Mouse (Mus musculus) heart, postnatal 10 days (tissue): ENCODE results near the gene Sdk2. TPM values are rescaled to one million over a fixed set of nuclear protein-coding genes. Genes with fewer than 3 reads are reported as not detected.
A peak's percentile ranks its signal among the peaks of the same experiment; 100 is the strongest.

Experiments used
- DNase-seq, 2 experiments: peaks; one replicate each; pipeline ENCODE4 v3.0.0; 2021
- intact Hi-C: fragments of 180-260 bp; cut with DNase I; formaldehyde crosslinking; loops from one replicate; pipeline ENCODE4 v1.15.1; 2025
- total RNA-seq, 2 experiments: library from RNA; stranded (reverse); gene quantifications; 2 replicates each; pipeline ENCODE4 v1.2.3; 2021

Sdk2 gene
- 1 to 10 TPM; 5.0 to 5.3 TPM for total RNA-seq

DNA sequence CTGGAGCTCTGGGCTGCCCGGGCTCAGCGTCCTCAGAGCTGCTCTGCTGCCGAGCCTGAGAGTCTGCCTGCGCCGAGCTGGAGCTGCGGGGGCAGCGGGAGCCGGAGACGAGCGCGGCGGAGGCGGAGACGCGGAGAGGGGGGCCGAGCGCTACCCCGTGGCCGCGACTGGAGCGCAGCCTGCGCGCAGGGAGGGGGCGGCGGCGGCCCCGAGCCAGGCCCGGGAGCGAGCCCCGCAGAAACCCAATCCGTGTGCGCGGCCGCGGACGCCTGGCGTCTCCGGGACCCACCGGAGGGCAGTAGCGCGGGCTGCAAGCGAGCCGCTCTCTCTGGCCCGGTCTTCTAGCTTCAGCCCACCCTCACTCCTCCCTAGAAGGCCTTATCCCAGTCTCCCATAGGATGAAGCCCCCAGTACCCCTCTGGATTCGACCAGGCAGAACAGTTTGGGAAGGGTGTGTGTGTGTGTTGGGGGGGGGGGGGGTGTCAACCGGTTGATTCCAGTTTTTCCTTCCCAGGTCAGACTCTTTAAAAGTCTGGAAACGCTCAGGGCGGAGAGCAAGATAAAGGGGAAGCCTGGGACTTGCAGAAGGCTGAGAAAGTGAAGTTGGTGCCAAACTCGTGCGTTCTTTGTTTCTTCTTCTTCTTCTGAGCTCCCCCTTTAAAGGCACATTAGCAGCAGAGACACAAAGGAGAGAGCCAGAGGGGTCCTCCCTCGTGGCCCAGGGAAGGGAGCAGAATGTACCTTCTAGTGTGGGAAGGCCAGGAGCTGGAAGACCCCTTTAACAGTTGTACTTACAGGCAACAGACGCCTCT lies at the start of gene Sdk2:
TSS of gene Sdk2 (minus strand) at position 96 of the 812 bp plus-strand sequence.
- peak; percentile 67 to 74 for DNase-seq
- intact Hi-C loops = loop anchor here (5.0 to 10.0 kb wide), 3 partner anchors 130 to 570 kb away; no protein-coding TSS in a partner anchor

DNA sequence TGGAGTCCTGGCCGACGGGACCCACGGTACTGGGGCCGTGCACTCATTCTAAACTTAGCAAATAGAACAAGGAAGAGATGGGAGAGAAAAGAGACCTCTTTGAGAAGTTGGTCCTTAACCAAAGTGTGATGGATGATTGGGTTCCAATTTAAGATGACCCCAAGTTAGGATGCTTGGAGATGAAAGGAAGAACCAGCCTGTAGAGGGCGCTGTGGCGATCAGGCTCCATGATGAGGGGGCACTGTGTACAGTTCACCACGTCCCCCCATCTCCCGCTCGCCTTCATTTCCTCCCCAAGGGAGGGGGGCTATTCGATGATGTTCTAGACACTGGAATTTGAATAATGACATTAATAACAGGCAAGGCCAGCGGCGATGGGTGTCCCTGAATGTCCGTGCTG lies 48.2 kb upstream of the Sdk2 start:
- no peak for DNase-seq
- intact Hi-C loops = no loop called here

DNA sequence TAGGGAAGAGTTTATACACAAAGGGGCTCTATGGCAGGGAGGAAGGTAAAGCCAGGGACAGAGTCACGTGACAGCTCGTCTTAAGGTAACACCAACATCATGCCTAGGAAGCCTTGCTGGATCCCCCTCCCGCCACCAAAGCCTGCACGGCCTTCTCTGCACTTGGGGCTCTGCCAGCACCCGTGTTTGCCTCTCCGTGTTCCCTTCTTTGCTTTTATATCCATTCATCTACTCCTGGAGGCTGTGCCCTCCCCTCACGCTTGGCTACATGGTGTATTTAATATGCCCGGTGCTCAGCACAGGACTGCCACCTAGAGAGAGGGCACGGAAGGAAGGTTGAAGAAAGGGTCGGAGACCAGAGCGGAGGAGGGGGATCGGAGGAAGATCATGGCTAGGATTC lies 47.8 kb upstream of the Sdk2 start:
- intact Hi-C loops = no loop called here

DNA sequence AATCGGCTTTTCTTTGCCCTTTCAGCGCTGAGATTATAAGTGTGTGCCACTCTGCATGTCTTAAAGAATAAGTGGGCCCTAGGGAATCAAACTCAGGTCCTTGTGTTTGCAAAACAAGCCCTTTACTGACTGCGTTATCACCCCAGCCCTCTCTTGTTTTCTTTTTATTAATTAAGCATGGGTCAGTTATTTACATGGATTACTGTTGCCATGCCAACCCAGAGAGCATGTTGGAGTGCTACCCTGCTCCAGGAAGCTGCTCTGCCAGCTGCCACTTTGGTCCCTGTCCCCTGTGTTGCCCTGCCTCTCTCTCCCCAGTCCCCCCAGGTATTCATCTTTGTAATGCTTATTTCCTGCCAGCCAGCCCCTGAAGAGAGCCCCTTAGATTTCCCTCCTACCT lies 44.0 kb upstream of the Sdk2 start:
- intact Hi-C loops = no loop called here
- no peak for DNase-seq

More for the DNA sequence above, 47.8 kb upstream of the Sdk2 start:
- no peak for DNase-seq

DNA sequence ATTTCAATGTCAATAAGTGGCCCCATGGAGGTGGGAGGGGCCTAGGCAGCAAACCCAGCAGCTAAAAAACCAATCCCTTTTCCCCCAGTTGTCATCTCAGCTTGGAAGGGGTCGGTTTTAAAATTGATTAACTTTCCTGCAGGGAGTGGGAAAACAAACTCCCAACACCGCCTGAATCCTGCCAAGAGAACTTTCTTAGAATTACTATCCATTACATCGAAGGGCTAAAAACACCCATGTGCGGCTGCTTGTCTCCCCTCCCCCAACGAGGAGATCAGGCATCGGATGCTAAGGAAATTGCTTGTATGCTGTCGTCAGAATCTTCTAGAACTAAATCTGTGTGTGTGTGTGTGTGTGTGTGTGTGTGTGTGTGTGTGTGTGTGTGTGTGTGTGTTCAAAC lies 26.8 kb upstream of the Sdk2 start:
- DNase-seq = no peak

DNA sequence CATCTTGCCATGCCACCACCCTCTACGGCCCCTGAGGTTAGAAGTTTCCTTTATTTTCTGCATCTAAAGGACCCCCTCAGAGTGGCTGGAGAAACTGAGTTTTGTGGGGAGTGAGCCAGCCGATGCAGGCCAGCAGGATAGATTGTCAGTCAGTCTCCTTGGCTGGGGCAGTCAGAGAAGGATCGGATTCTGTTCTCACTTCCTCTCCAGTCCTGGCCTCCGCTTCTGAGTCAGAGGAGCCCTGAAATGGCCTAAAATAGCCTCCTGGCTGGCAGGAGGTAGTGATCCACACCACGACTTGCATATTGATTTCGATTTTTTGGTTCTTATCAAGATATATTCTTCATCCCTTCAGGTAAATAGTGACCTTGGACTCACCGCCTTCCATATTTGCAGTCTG lies 26.3 kb upstream of the Sdk2 start:
- no peak for DNase-seq
- intact Hi-C loops = no loop called here

More for the DNA sequence above, 26.8 kb upstream of the Sdk2 start:
- intact Hi-C loops = no loop called here

DNA sequence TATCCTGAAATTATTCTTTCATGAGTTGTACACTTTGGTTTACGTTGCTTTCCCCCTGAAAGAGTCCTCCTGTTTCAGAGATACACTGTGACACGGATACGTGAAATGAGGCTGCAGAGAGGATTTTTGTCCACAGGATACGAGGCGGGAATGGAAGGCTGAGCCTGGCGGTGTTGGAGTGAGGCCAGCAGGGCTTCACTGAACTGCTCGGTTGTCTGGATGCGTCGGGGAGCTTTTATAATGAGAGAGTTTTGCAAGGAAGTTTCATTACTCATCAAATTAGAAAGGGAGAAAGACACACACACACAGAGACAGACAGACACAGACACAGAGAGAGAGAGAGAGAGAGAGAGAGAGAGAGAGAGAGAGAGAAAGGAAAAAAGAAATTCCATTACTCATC lies 13.8 kb upstream of the Sdk2 start:
- intact Hi-C loops = no loop called here
- DNase-seq = peak in 1 of 2 experiments; percentile 23

DNA sequence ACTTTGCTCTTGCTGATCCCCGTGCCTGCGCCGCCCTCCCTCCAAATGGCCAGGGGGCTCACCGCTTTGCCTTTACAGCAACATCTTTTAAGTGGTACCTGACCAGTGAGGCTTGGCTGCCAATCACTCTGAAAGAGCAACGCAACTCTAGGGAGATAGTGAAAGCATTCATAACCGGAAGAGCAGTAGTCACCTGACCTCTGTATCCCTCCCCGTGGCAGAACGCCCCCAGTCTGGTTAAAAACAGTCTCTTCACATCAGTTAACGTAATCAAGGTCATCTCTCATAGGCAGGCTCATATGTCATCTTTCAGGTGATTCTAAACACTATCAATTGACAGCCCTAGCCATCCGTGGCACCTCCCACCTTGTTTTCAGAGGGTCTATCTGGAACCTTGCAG lies 5.8 kb upstream of the Sdk2 start:
- intact Hi-C loops = no loop called here
- no peak for DNase-seq

DNA sequence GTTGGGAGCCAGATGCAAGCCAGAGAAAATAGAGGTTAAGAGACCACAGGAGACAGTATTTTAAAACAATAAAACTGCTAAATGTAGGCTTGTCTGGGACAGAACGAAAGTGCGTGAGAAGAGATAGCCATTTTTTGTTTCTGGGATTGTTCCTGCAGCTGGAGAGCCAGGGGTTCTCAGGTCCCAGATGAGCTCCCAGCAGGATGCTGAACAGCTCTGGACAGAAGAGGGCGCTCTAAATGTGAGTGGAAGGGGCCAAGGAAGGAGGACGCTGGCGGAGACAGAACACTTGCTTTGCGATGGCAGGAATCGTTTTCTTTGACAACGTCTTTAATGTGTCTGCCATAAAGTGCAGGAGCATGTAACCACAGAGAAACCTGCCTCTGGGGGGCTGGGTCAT lies 5.2 kb upstream of the Sdk2 start:
- intact Hi-C loops = no loop called here
- peak; percentile 47 to 69 for DNase-seq

DNA sequence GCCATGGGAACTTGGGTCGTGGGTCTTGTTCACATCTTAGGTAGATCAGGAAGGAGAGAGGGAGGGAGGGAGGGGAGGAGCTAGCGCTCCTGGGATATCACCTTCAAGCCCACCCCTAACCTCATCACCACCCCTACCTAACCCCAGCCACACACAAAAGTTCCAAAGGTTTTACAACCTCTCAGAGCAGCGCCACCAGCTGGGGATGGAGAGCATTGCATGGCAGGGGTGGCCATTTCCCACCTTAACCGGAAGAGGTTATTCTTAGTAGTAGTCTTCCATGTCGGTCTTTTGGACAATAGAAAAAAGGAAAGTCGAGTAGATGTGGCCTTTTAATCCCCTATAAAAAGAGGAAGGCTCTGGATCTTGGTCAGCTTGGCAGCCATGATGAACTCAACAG lies 4.0 kb upstream of the Sdk2 start:
- intact Hi-C loops = no loop called here
- DNase-seq = no peak

DNA sequence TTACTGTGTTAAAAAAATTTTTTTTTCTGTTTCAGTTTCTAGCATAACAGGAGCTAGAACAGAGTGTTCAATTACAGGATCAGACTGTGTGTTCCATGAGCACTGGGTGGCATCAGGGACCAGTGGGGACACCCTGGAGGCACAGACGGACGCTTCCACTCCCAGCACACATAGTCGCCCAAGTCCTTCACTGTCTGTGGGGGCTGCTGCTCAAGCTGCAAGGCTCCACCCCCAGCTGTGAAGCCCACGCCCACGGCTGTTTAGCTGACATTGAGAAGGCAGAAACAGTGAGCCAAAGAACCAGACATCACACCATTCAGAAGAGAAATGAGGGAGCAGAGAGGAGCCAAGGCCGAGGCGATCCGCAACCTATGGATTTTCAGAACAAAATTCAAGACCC lies 3.3 kb upstream of the Sdk2 start:
- DNase-seq = no peak
- intact Hi-C loops = no loop called here

DNA sequence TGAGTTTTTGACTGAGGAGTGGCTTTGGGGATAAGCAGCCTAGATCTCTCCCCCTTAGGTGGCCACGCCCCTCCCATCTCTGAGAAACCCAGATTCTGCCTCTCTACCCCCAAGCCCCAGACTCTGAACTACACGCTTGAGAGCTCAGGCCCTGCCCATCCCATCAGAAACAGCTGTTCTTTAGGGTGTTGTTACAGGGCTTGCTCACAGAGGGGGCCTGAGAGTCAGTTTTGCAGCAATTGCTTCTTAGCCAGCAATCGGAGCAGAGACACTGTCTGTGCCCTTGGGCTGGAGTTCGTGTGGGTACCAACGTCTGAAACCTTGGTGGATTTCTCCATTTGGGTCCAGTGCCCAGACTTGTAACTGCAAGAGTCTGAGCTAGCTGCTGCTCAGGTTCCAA lies 1.5 kb upstream of the Sdk2 start:
- intact Hi-C loops = loop anchor here (1.0 to 10.0 kb wide), 5 partner anchors 129 to 569 kb away; no protein-coding TSS in a partner anchor
- peak; percentile 75 to 76 for DNase-seq

DNA sequence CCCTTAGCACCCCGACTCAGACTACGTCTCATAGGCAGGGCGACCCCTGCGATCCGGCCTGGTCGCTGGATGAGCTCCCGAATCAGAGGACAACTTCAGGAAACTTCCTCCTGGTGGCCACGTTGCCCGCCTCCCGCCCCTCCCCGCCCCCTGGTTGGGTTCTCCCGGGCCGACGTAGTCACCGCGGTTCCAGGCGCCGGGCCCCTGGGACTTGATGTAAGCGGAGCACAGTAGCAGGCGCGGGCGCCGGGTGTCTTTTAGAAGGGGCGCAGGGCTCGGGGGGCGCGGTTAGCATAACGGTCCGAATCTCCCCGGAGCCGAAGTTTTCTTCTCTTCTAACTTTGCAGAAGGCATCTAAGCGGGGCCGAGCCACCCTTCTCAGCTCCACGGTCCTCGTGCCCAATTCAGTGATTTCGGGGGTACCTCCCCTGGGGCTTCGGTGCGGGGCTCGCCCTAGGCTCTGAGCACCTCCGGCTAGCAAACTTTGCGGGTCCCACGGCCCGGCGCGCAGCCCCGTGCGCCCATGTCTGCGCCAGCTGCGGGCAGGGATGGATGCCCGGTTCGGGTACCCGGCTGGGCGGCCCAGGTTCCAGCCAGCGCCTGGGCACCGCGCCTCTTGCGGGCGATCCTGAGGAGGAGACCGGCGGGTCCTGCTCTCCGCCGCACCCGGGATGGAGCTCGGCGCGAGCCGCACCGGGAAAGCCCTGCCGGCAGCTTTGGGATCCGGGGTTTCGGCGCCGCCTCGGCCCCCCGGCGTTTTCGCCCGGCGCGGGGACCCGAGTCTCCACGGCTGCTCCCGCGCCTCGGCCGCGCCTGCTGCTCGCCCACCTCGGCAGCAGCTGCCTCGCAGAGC lies 522 bp downstream of the Sdk2 start:
- peak; percentile 21 to 22 for DNase-seq
- intact Hi-C loops = loop anchor here (5.0 to 10.0 kb wide), 3 partner anchors 131 to 571 kb away; no protein-coding TSS in a partner anchor

DNA sequence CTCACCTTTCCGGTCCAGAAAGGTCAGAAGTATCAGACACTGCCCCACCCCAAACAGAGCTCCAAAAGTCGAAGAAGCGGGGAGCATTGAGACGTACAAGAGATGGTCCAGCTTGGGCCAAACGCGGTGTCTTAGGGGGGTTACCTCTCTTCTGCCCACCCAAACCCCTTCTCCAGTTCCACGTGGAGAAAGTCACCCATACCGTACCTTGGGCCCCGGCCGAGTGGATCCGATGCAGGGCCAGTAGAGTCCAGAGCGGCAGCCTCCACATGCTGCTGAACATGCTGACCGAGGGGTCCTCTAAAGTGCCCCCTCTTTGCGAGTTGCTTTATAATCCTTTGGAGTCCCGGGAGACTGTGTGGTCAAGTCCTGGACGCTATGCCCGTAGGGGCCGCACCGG lies 1.2 kb downstream of the Sdk2 start:
- intact Hi-C loops = loop anchor here (5.0 to 10.0 kb wide), 3 partner anchors 132 to 572 kb away; no protein-coding TSS in a partner anchor
- DNase-seq = peak in 1 of 2 experiments; percentile 8

DNA sequence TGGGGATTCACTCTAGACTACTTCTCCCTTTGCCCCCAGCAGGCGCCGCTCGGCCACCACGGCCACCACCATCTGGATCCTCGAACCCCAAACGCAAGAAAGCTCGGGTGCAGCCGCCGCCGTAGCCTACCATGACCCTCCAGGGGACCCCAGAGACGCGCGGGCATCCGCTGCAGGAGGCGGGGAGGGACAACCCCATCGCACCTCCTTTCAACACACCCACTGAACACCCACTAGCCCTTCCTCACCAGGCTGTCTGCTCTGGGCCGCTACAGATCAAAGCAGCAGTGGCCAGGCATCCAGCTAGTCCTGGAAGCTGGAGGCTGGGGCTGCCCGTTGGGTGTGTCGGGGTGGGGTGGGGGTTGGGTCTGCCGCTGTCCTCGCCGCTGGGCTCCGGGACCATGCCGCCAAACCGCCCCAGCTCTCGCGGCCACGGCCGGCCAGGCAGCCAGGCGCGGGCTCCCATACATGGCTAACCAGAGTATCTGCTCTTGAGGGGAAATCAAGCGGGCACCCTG lies 1.9 kb downstream of the Sdk2 start:
- DNase-seq = peak in 1 of 2 experiments; percentile 23
- intact Hi-C loops = loop anchor here (5.0 to 10.0 kb wide), 3 partner anchors 132 to 572 kb away; no protein-coding TSS in a partner anchor

DNA sequence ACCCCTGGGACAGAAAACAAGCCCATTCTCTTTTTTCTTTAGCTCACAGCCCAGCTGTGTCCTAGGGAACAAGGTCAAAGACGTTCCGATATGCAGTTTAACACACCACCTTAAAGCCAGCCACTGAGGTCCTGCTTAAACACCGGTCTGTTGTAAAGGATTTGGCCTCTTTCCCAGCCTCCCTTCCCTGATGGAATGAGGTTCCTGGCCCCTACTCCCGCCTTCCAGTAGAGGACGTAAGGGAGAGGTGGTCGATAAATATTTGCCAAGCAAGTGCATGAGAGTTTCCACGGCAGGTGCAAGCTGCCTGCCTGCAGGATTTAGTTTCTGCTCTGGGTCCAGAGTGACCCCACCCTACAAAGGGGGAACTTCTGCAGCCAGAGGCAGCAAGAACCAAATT lies 4.9 kb downstream of the Sdk2 start:
- DNase-seq = no peak
- intact Hi-C loops = loop anchor here (10.0 kb wide), 1 partner anchor 357 kb away; no protein-coding TSS in a partner anchor

DNA sequence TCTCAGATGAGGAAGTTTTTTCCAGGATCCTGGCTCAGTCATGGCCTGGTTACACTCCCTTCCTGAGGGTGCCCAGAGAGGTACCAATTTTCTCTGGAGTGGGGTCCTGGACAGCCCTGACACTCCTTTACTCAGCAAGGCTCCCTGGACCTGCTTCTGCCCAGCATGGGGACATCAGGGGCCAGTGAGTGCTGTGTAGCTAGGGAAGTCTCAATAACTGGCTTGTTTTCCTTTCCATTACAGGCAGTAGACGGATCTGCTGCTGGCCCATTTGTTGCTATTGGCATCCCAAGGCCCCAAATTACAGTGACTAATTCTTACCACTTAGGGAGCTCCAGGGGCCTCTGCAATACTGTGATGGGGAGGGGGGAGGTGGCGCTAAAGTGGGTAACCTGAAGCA lies 5.6 kb downstream of the Sdk2 start:
- intact Hi-C loops = loop anchor here (10.0 kb wide), 1 partner anchor 356 kb away; no protein-coding TSS in a partner anchor
- DNase-seq = no peak

DNA sequence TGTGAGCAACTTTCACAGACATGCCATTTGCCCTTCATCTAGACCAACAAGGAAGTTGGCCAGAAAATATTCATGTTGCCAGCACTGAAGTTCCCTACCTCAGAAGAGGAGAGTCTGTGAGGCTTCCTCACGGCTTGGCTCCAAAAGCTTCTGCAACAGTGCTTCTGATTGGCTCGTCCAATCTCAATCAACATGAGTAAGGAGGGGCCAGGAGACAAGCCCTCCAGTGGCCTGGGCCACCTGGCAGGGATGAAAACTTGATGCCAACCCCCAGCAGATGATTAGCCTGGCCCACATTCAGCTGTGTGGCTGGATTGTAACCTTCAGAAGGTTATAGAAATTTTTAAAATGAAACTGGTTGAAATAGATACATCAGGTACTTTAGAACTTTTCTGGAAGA lies 10.5 kb downstream of the Sdk2 start:
- intact Hi-C loops = no loop called here
- DNase-seq = no peak

DNA sequence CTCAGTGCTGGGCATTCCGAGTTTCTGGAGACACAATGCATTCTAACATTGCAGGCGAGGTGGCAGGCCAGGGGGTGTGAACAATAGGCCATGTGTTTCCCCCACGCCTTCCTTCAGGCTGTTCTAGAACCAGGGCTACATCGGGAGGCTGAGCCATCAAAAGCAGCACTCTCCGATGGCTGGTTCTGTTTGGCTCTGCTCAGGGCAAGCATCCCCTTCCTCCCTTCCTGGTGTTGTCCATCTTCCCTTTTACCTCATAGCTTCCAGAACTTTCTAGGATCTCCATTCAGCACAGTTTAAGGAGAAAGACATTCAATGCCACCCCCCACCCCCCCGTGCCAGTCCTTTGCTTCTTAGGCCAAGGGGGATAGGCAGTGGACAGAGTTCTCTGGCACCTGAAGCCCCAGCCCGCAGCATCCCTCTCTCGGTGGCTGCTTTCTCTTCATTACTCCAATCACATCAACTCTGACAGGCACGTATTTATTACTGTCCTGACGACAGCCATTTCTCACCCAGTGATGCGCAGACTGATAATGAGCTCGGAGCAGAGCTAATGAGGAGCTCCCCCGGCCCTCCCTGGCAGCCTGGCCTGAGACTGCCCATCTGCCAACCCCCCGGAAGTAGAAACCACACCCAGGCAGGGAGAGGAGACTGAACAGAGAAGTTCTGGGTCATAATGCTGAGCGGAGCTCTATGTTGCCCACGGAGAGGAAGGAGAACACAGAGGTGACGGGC lies 12.1 kb downstream of the Sdk2 start:
- DNase-seq = no peak
- intact Hi-C loops = no loop called here

DNA sequence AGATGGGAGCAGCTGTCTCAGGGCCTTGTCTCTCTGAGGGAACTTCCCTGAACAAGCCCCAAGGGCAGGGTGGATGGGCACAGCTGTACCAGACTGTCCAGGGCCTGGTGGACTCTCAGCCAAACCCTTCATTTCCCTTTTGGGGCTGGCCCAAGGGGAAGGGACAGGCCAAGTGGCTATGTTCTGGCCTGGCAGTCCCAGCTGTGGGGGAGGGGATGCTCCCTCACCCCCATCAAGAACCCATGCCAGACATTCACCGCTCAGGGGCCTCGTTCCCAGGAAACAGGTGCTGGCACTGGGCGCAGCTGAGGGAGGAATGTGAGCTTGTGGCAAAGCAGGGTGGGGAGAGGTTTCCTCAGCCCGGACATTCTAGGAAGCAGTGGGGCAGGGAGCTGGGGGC lies 15.5 kb downstream of the Sdk2 start:
- DNase-seq = peak; percentile 42 to 50
- intact Hi-C loops = no loop called here
